Mouse (Mus musculus) naive thymus-derived CD4-positive, alpha-beta T cell, adult 5 months (primary cell): ENCODE measurements around the gene Lonp1. TPM values are rescaled to one million over a fixed set of nuclear protein-coding genes. Genes with fewer than 3 reads are reported as not detected.

Experiments
- polyA plus RNA-seq: library from polyadenylated mRNA; unstranded; fragments of 100-300 nt; shearing (Covaris generic); gene quantifications from one replicate; pipeline ENCODE4 v1.2.1, GENCODE M21; 2017

Lonp1 gene
- 62.0 TPM for polyA plus RNA-seq

GRCm38 (mm10) chr17:56626754-56627470 lies at the start of gene Lonp1:
Gene Lonp1, minus strand, starts transcription at chr17:56626887.

GRCm38 (mm10) chr17:56672941-56673646 lies 46.4 kb upstream of the Lonp1 start, which contains the start of gene Ranbp3:
Gene Ranbp3, plus strand, starts transcription at chr17:56673294.

GRCm38 (mm10) chr17:56627530-56628277 lies 1.0 kb upstream of the Lonp1 start, which contains the start of gene Catsperd:
Gene Catsperd, plus strand, starts transcription at chr17:56628143.

GRCm38 (mm10) chr17:56613236-56613844 lies 13.3 kb downstream of the Lonp1 start, which contains the start of gene Rpl36:
Gene Rpl36, plus strand, starts transcription at chr17:56613416.

GRCm38 (mm10) chr17:56609452-56610171 lies 17.1 kb downstream of the Lonp1 start, which contains the start of gene 2410015M20Rik:
Gene 2410015M20Rik, minus strand, starts transcription at chr17:56609771.

GRCm38 (mm10) chr17:56584257-56585130 lies 42.2 kb downstream of the Lonp1 start, which contains the start of the genes Safb2 and Safb:
Gene Safb2, minus strand, starts transcription at chr17:56584585.
Gene Safb, plus strand, starts transcription at chr17:56584825.

Other genes with a start within 250 kb of the Lonp1 start
- 4.4 TPM for gene Ptprs, start 150.4 kb downstream of the Lonp1 start, polyA plus RNA-seq
- not detected for gene Znrf4, start 114.5 kb downstream of the Lonp1 start, polyA plus RNA-seq
- gene Gm20219, start 72.5 kb downstream of the Lonp1 start, polyA plus RNA-seq = 0.55 TPM
- 238 TPM for gene Safb2, start 42.3 kb downstream of the Lonp1 start, polyA plus RNA-seq
- gene Safb, start 42.1 kb downstream of the Lonp1 start, polyA plus RNA-seq = 253 TPM
- gene 2410015M20Rik, start 17.1 kb downstream of the Lonp1 start, polyA plus RNA-seq = 139 TPM
- gene Rpl36, start 13.5 kb downstream of the Lonp1 start, polyA plus RNA-seq = 2,504 TPM
- gene Catsperd, start 1.3 kb upstream of the Lonp1 start, polyA plus RNA-seq = 1.2 TPM
- 94.5 TPM for gene Ranbp3, start 46.4 kb upstream of the Lonp1 start, polyA plus RNA-seq
- 132 TPM for gene Ndufa11, start 90.9 kb upstream of the Lonp1 start, polyA plus RNA-seq
- gene Vmac, start 91.1 kb upstream of the Lonp1 start, polyA plus RNA-seq = 12.5 TPM
- not detected for gene Nrtn, start 130.6 kb upstream of the Lonp1 start, polyA plus RNA-seq
- gene Dus3l, start 137.9 kb upstream of the Lonp1 start, polyA plus RNA-seq = 60.0 TPM
- 1.5 TPM for gene Prr22, start 143.4 kb upstream of the Lonp1 start, polyA plus RNA-seq
- 1.8 TPM for gene Rfx2, start 204.1 kb upstream of the Lonp1 start, polyA plus RNA-seq
- gene Acsbg2, start 247.6 kb upstream of the Lonp1 start, polyA plus RNA-seq = not detected
- gene 1700061G19Rik, start 248.6 kb upstream of the Lonp1 start, polyA plus RNA-seq = not detected